31 mouse cellular contexts compared by ENCODE assay signal in the genomic region with DNA sequence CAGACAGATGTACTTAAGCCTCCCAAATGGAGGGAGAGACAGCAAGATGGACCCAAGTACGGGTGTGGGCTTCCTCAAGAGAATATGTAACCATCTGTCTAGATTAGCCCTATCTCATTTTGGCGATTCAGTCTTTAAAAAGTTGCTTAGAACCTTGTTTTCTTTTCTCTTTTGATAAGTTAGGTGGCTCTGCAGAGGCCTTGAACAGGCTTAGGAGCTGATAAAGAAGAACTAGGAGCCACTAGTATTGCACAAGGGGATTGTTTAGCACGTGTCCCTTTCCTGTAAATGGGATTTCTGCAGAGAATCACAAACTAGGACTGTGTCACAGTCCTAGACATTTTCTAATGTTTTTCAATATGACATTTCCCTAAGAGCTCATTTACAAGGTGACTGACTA. TPM values are rescaled to one million over a fixed set of nuclear protein-coding genes. Genes with fewer than 3 reads are reported as not detected.
DNase-seq lines count a peak whose midpoint lies in the region; ATAC-seq and TF ChIP-seq lines count a peak whose summit lies in the region.
"Had no signal": no experiment of that assay in that cellular context is flagged by ENCODE, and none has a peak within 500 bp of the region (broad histone marks: within the 10 kb centered on the region; RNA-seq: fewer than 3 reads in every experiment).

No protein-coding gene starts in this region.

- no peak overlapping the region for H3K9ac ChIP-seq in heart, embryonic 13.5 days
- peak overlapping the region; percentile 34; the same call in 1 of the 2 replicates for H3K9ac ChIP-seq in liver, embryonic 11.5 days (ENCODE audit: low read depth, low read length)
- peak overlapping the region; percentile 3; the same call in 1 of the 2 replicates for H3K9ac ChIP-seq in liver, embryonic 16.5 days (ENCODE audit: low read depth, low read length)
- H3K9ac ChIP-seq: embryonic facial prominence, embryonic 13.5 days; forebrain, embryonic 12.5 days; forebrain, postnatal 0 days; limb, embryonic 12.5 days; lung, embryonic 14.5 days had no signal

- no peaks in the 10 kb centered on the region for H3K36me3 ChIP-seq in heart, embryonic 13.5 days
- H3K36me3 ChIP-seq in heart, embryonic 10.5 days = no peaks in the 10 kb centered on the region
- no peaks in the 10 kb centered on the region for H3K36me3 ChIP-seq in liver, embryonic 11.5 days (ENCODE audit: control insufficient read depth, insufficient read depth, low read length)
- H3K36me3 ChIP-seq in liver, embryonic 16.5 days (ENCODE audit: control insufficient read depth, insufficient read depth) = no peaks in the 10 kb centered on the region
- H3K36me3 ChIP-seq: embryonic facial prominence, embryonic 13.5 days; limb, embryonic 12.5 days had no signal

- H3K4me2 ChIP-seq in heart, embryonic 13.5 days = peak overlapping the region; percentile 16; the same call in 1 of the 2 replicates
- H3K4me2 ChIP-seq in liver, embryonic 11.5 days = peak overlapping the region; percentile 48
- peak overlapping the region; percentile 30; the same call in 1 of the 2 replicates for H3K4me2 ChIP-seq in liver, embryonic 16.5 days (ENCODE audit: low read depth, low read length)
- H3K4me2 ChIP-seq: embryonic facial prominence, embryonic 13.5 days; forebrain, embryonic 12.5 days; heart, embryonic 11.5 days; limb, embryonic 12.5 days; lung, embryonic 14.5 days; midbrain, embryonic 11.5 days had no signal

- TF ChIP-seq POLR2A in bone marrow macrophage, adult 2 months (IDR thresholded peaks at IDR 0.05; ENCODE audit: borderline replicate concordance, low read depth, low read length) = no peak

- H3K4me3 ChIP-seq in heart, embryonic 13.5 days = no peak overlapping the region
- H3K4me3 ChIP-seq in heart, embryonic 10.5 days = no peak overlapping the region
- no peak overlapping the region for H3K4me3 ChIP-seq in bone marrow macrophage, adult 2 months (ENCODE audit: insufficient read depth, low read length)
- no peak overlapping the region for H3K4me3 ChIP-seq in liver, embryonic 11.5 days (ENCODE audit: low read depth, low read length)
- H3K4me3 ChIP-seq in liver, embryonic 16.5 days (ENCODE audit: low read depth, low read length) = no peak overlapping the region
- H3K4me3 ChIP-seq: embryonic facial prominence, embryonic 13.5 days; erythroblast, embryonic 14.5 days; forebrain, embryonic 12.5 days; hindbrain, embryonic 10.5 days; limb, embryonic 12.5 days had no signal

- TF ChIP-seq CTCF in bone marrow macrophage, adult 2 months (IDR thresholded peaks at IDR 0.05; ENCODE audit: low read depth, low read length) = no peak

- 9% methylated on average over 3 of the region's 3 CpGs for WGBS in heart, embryonic 13.5 days
- 19% methylated on average over 3 of the region's 3 CpGs for WGBS in heart, embryonic 10.5 days
- WGBS in liver, embryonic 11.5 days = 21% methylated on average over 3 of the region's 3 CpGs
- 8% methylated on average over 3 of the region's 3 CpGs for WGBS in liver, embryonic 16.5 days (ENCODE audit: insufficient replicate concordance)

- H3K4me1 ChIP-seq in heart, embryonic 13.5 days = peaks cover 51% of the 10 kb centered on the region
- H3K4me1 ChIP-seq in heart, embryonic 10.5 days = peaks cover 43% of the 10 kb centered on the region
- peaks cover 28% of the 10 kb centered on the region for H3K4me1 ChIP-seq in bone marrow macrophage, adult 2 months (ENCODE audit: control insufficient read depth, insufficient read depth, low read length)
- H3K4me1 ChIP-seq in liver, embryonic 11.5 days (replicated peaks; ENCODE audit: control insufficient read depth, insufficient read depth, low read length) = peaks cover 69% of the 10 kb centered on the region
- H3K4me1 ChIP-seq in liver, embryonic 16.5 days (ENCODE audit: control insufficient read depth, low read depth, low read length) = peaks cover 63% of the 10 kb centered on the region
- H3K4me1 ChIP-seq: embryonic facial prominence, embryonic 13.5 days; forebrain, embryonic 12.5 days had no signal

- no peak for DNase-seq in heart, embryonic 10.5 days (ENCODE audit: low spot score)
- no peak for DNase-seq in liver, embryonic 11.5 days (ENCODE audit: low spot score)
- no peak for DNase-seq in cerebellum, postnatal 36 days
- DNase-seq in frontal cortex, postnatal 36 days (ENCODE audit: low spot score in 2 of 2) = no peak
- no peak for DNase-seq in thymus, postnatal 10 days (ENCODE audit: low spot score in 2 of 2)
- DNase-seq: adrenal gland, postnatal 14 days; cerebellum, adult 9-11 months; forebrain, postnatal 0 days; gastrocnemius, postnatal 14 days; heart, postnatal 14 days; kidney, adult 8-10 months; kidney, postnatal 4 days; lung, embryonic 14.5 days; lung, postnatal 14 days; right cerebral cortex, postnatal 25 days; spleen, adult 18-20 months; thymus, postnatal 25 days had no signal

- H3K9me3 ChIP-seq in heart, embryonic 13.5 days = no peaks in the 10 kb centered on the region
- no peaks in the 10 kb centered on the region for H3K9me3 ChIP-seq in heart, embryonic 10.5 days
- no peaks in the 10 kb centered on the region for H3K9me3 ChIP-seq in liver, embryonic 11.5 days (ENCODE audit: control insufficient read depth, low read length)
- H3K9me3 ChIP-seq in liver, embryonic 16.5 days (replicated peaks; ENCODE audit: control insufficient read depth, low read length) = no peaks in the 10 kb centered on the region
- H3K9me3 ChIP-seq: embryonic facial prominence, embryonic 13.5 days; forebrain, embryonic 12.5 days; hindbrain, embryonic 10.5 days; limb, embryonic 12.5 days had no signal

- no peak for ATAC-seq in heart, embryonic 13.5 days (ENCODE audit: extremely low read depth, insufficient number of reproducible peaks, low FRiP score, low TSS enrichment)
- peak; percentile 81 for ATAC-seq in liver, embryonic 11.5 days (replicated peaks; ENCODE audit: low FRiP score)
- ATAC-seq in liver, embryonic 16.5 days (ENCODE audit: low read depth) = peak; percentile 70
- ATAC-seq: forebrain, postnatal 0 days; hindbrain, embryonic 16.5 days; midbrain, embryonic 16.5 days had no signal

- H3K27ac ChIP-seq in heart, embryonic 13.5 days (replicated peaks) = peak overlapping the region; percentile 34; the same call in 1 of the 2 replicates
- no peak overlapping the region for H3K27ac ChIP-seq in heart, embryonic 10.5 days
- 0 out of 2 replicates have a peak overlapping the region, but pooled peaks have one; percentile 5 for H3K27ac ChIP-seq in bone marrow macrophage, adult 2 months (ENCODE audit: insufficient read depth, low read depth, low read length)
- H3K27ac ChIP-seq in liver, embryonic 11.5 days (ENCODE audit: low read depth, low read length) = peak overlapping the region; percentile 87
- peak overlapping the region; percentile 73 for H3K27ac ChIP-seq in liver, embryonic 16.5 days (ENCODE audit: low read length)
- H3K27ac ChIP-seq: embryonic facial prominence, embryonic 13.5 days; forebrain, embryonic 12.5 days; hindbrain, embryonic 10.5 days; kidney, postnatal 0 days; limb, embryonic 12.5 days had no signal

- no peaks in the 10 kb centered on the region for H3K27me3 ChIP-seq in heart, embryonic 13.5 days (replicated peaks)
- H3K27me3 ChIP-seq in heart, embryonic 10.5 days (ENCODE audit: insufficient read depth, poor library complexity, severe bottlenecking) = no peaks in the 10 kb centered on the region
- H3K27me3 ChIP-seq in liver, embryonic 11.5 days (replicated peaks; ENCODE audit: control insufficient read depth, insufficient read depth, low read length) = no peaks in the 10 kb centered on the region
- no peaks in the 10 kb centered on the region for H3K27me3 ChIP-seq in liver, embryonic 16.5 days (ENCODE audit: control insufficient read depth, insufficient read depth, low read depth, low read length)
- H3K27me3 ChIP-seq: CH12.LX; embryonic facial prominence, embryonic 13.5 days; forebrain, embryonic 12.5 days; limb, embryonic 12.5 days had no signal

RNA-seq across cellular contexts. Expression of a gene that starts 8.6 kb away (rescaled TPM):
- polyA plus RNA-seq in heart, embryonic 13.5 days (2015; fragmentation: Nextera tagmentation; extraction: Ambion mirVana) = 41.2 and 42.4 TPM in 2 replicates
- 46.9 and 53.6 TPM in 2 replicates for polyA plus RNA-seq in heart, embryonic 10.5 days (2016; fragmentation: Nextera tagmentation; extraction: Ambion mirVana)
- 64.1 and 71.0 TPM in 2 replicates for polyA plus RNA-seq in bone marrow macrophage, adult 2 months (2012; ENCODE audit: insufficient read depth, insufficient read length, missing spikeins)
- polyA plus RNA-seq in liver, embryonic 11.5 days (2014; fragmentation: Nextera tagmentation; extraction: Ambion mirVana) = 48.6 and 56.8 TPM in 2 replicates
- 60.4 and 63.7 TPM in 2 replicates for polyA plus RNA-seq in liver, embryonic 16.5 days (2015; fragmentation: Nextera tagmentation; extraction: Ambion mirVana)

RNA-seq across cellular contexts. Expression of a gene that starts 8.7 kb away (rescaled TPM):
- 16.7 and 17.8 TPM in 2 replicates for polyA plus RNA-seq in heart, embryonic 13.5 days (2015; fragmentation: Nextera tagmentation; extraction: Ambion mirVana)
- 17.2 and 19.5 TPM in 2 replicates for polyA plus RNA-seq in heart, embryonic 10.5 days (2016; fragmentation: Nextera tagmentation; extraction: Ambion mirVana)
- polyA plus RNA-seq in bone marrow macrophage, adult 2 months (2012; ENCODE audit: insufficient read depth, insufficient read length, missing spikeins) = 92.2 and 95.1 TPM in 2 replicates
- 26.9 and 29.9 TPM in 2 replicates for polyA plus RNA-seq in liver, embryonic 11.5 days (2014; fragmentation: Nextera tagmentation; extraction: Ambion mirVana)
- polyA plus RNA-seq in liver, embryonic 16.5 days (2015; fragmentation: Nextera tagmentation; extraction: Ambion mirVana) = 14.5 and 15.9 TPM in 2 replicates

RNA-seq across cellular contexts. Expression of a gene that starts 39.4 kb away (rescaled TPM):
- polyA plus RNA-seq in heart, embryonic 13.5 days (2015; fragmentation: Nextera tagmentation; extraction: Ambion mirVana) = 82.1 and 85.2 TPM in 2 replicates
- 101 and 125 TPM in 2 replicates for polyA plus RNA-seq in heart, embryonic 10.5 days (2016; fragmentation: Nextera tagmentation; extraction: Ambion mirVana)
- 54.8 and 71.2 TPM in 2 replicates for polyA plus RNA-seq in bone marrow macrophage, adult 2 months (2012; ENCODE audit: insufficient read depth, insufficient read length, missing spikeins)
- 155 and 156 TPM in 2 replicates for polyA plus RNA-seq in liver, embryonic 11.5 days (2014; fragmentation: Nextera tagmentation; extraction: Ambion mirVana)
- polyA plus RNA-seq in liver, embryonic 16.5 days (2015; fragmentation: Nextera tagmentation; extraction: Ambion mirVana) = 52.4 and 55.5 TPM in 2 replicates

RNA-seq across cellular contexts. Expression of a gene that starts 39.5 kb away (rescaled TPM):
- polyA plus RNA-seq in heart, embryonic 13.5 days (2015; fragmentation: Nextera tagmentation; extraction: Ambion mirVana) = 11.6 and 13.8 TPM in 2 replicates
- polyA plus RNA-seq in heart, embryonic 10.5 days (2016; fragmentation: Nextera tagmentation; extraction: Ambion mirVana) = 19.2 and 23.2 TPM in 2 replicates
- polyA plus RNA-seq in bone marrow macrophage, adult 2 months (2012; ENCODE audit: insufficient read depth, insufficient read length, missing spikeins) = 10.1 and 10.9 TPM in 2 replicates
- polyA plus RNA-seq in liver, embryonic 11.5 days (2014; fragmentation: Nextera tagmentation; extraction: Ambion mirVana) = 30.7 and 30.8 TPM in 2 replicates
- polyA plus RNA-seq in liver, embryonic 16.5 days (2015; fragmentation: Nextera tagmentation; extraction: Ambion mirVana) = 8.4 and 9.8 TPM in 2 replicates
